Mouse (Mus musculus): Measurements from ENCODE around the gene Kazald1. TPM values are rescaled to one million over a fixed set of nuclear protein-coding genes. Genes with fewer than 3 reads are reported as not detected.

The Kazald1 gene
- polyA plus RNA-seq, 1 experiment from 2014 or later: 11.2 TPM

GRCm38 (mm10) chr19:45116798-45117197, 41.8 kb downstream of the Kazald1 start:
- Histone ChIP-seq H3K9me3 (ENCODE audit: low read length) (no peaks in the 10 kb centered on the region), H3K27me3 (replicated peaks; ENCODE audit: insufficient read depth, low read length) (0 out of 2 replicates have a peak, but pooled peaks cover 3% of the 10 kb centered on the region), H3K9ac (replicated peaks; ENCODE audit: low read depth) (no peak overlapping the region), H3K4me3 (ENCODE audit: low read depth, low read length) (no peak overlapping the region), H3K36me3 (ENCODE audit: insufficient read depth, low read length) (no peaks in the 10 kb centered on the region), H3K27ac (ENCODE audit: low read length) (no peak overlapping the region), H3K4me1 (ENCODE audit: insufficient read depth, low read depth, low read length) (no peaks in the 10 kb centered on the region), H3K4me2 (replicated peaks; ENCODE audit: low read depth, low read length) (no peak overlapping the region)
- 41% methylated on average over 1 of the region's 1 CpGs for WGBS
- ATAC-seq: no peak
- peak; percentile 77 for TF ChIP-seq CTCF (IDR thresholded peaks at IDR 0.05)
- TF ChIP-seq EP300 (IDR thresholded peaks at IDR 0.05): no peak
- DNase-seq (ENCODE audit: low spot score): peak; percentile 41

Other genes with a start within 250 kb of the Kazald1 start
- 10.6 and 11.6 TPM in 2 replicates for gene Slf2, start 144.1 kb upstream of the Kazald1 start, polyA plus RNA-seq (2015; fragmentation: Nextera tagmentation; extraction: Ambion mirVana)
- gene Sema4g, start 86.1 kb upstream of the Kazald1 start, polyA plus RNA-seq (2015; fragmentation: Nextera tagmentation; extraction: Ambion mirVana): 0.47 and 1.0 TPM in 2 replicates
- gene Twnk, start 69.6 kb upstream of the Kazald1 start, polyA plus RNA-seq (2015; fragmentation: Nextera tagmentation; extraction: Ambion mirVana): 7.5 and 7.9 TPM in 2 replicates
- 62.6 and 63.3 TPM in 2 replicates for gene Mrpl43, start 68.8 kb upstream of the Kazald1 start, polyA plus RNA-seq (2015; fragmentation: Nextera tagmentation; extraction: Ambion mirVana)
- gene Lzts2, start 60.8 kb upstream of the Kazald1 start, polyA plus RNA-seq (2015; fragmentation: Nextera tagmentation; extraction: Ambion mirVana): 56.0 and 59.4 TPM in 2 replicates
- gene Pdzd7, start 29.5 kb upstream of the Kazald1 start, polyA plus RNA-seq (2015; fragmentation: Nextera tagmentation; extraction: Ambion mirVana): 0.12 and 0.13 TPM in 2 replicates
- gene Sfxn3, start 27.7 kb upstream of the Kazald1 start, polyA plus RNA-seq (2015; fragmentation: Nextera tagmentation; extraction: Ambion mirVana): 45.6 and 53.0 TPM in 2 replicates
- not detected in 2 replicates for gene Tlx1, start 75.4 kb downstream of the Kazald1 start, polyA plus RNA-seq (2015; fragmentation: Nextera tagmentation; extraction: Ambion mirVana)
- gene Lbx1, start 160.6 kb downstream of the Kazald1 start, polyA plus RNA-seq (2015; fragmentation: Nextera tagmentation; extraction: Ambion mirVana): not detected in 2 replicates